Mouse (Mus musculus) liver, embryonic 14.5 days (tissue): ENCODE results near the gene Calr4. TPM values are rescaled to one million over a fixed set of nuclear protein-coding genes. Genes with fewer than 3 reads are reported as not detected.

ENCODE experiments used
- ATAC-seq: fragments of 200-750 bp; cut with Nextera tagmentation; 2 replicates; pipeline ENCODE4 v1.8.0; 2017; ENCODE audit warnings: moderate number of reproducible peaks, mild to moderate bottlenecking, moderate library complexity; ENCODE audit not compliant: insufficient read depth
- DNase-seq, 3 experiments: peaks; one replicate each; pipeline ENCODE4 v3.0.0-alpha.2; 2012 to 2013; ENCODE audit warnings: low read depth in 3 of 3, low spot score in 3 of 3
- H3K27ac ChIP-seq: fragments of 300-500 bp; sonication (generic); 2 replicates; pipeline ENCODE4 v1.5.1; 2014; ENCODE audit warnings: moderate library complexity, mild to moderate bottlenecking, control low read depth, inconsistent platforms
- H3K27me3 ChIP-seq: fragments of 300-500 bp; sonication (generic); 2 replicates; pipeline ENCODE4 v1.6.1; 2014; ENCODE audit warnings: mild to moderate bottlenecking, low read length, moderate library complexity; ENCODE audit not compliant: control insufficient read depth, insufficient read depth
- H3K36me3 ChIP-seq: fragments of 300-500 bp; sonication (generic); replicated peaks from 2 replicates; pipeline ENCODE4 v1.6.1; 2014; ENCODE audit warnings: low read depth; ENCODE audit not compliant: control insufficient read depth, insufficient read depth
- H3K4me1 ChIP-seq, 2 experiments: fragments of 200-500 bp in 1 of 2; fragments of 300-500 bp in 1 of 2; sonication (generic) in 1 of 2; replicated peaks; 2 replicates each; pipeline ENCODE4 v1.6.1; 2012 to 2014; ENCODE audit warnings: antibody characterized with exemption in 1 of 2, inconsistent platforms in 1 of 2, low read length in 1 of 2; ENCODE audit not compliant: control insufficient read depth in 2 of 2, insufficient read depth in 2 of 2
- H3K4me2 ChIP-seq: fragments of 300-500 bp; sonication (generic); 2 replicates; pipeline ENCODE4 v1.6.1; 2014; ENCODE audit warnings: low read depth, mild to moderate bottlenecking, control low read depth, moderate library complexity
- H3K4me3 ChIP-seq, 2 experiments: fragments of 200-500 bp in 1 of 2; fragments of 300-500 bp in 1 of 2; sonication (generic) in 1 of 2; 2 replicates each; pipeline ENCODE4 v1.5.1; 2012 to 2014; ENCODE audit warnings: low read depth in 2 of 2, low read length in 2 of 2, mild to moderate bottlenecking in 2 of 2, control low read depth in 1 of 2, inconsistent platforms in 1 of 2, moderate library complexity in 1 of 2; ENCODE audit not compliant: insufficient read depth in 1 of 2
- H3K9ac ChIP-seq: fragments of 300-500 bp; sonication (generic); replicated peaks from 2 replicates; pipeline ENCODE4 v1.6.1; 2014; ENCODE audit warnings: mild to moderate bottlenecking, control low read depth, moderate library complexity
- H3K9me3 ChIP-seq: fragments of 300-500 bp; sonication (generic); 2 replicates; pipeline ENCODE4 v1.6.1; 2016; ENCODE audit warnings: low read length, mixed read lengths; ENCODE audit not compliant: control insufficient read depth
- CTCF ChIP-seq: IDR thresholded peaks from 2 replicates; pipeline ENCODE4 v1.5.1; 2016; ENCODE audit warnings: antibody characterized with exemption, low read depth, control low read depth
- EP300 ChIP-seq: IDR thresholded peaks from 2 replicates; pipeline ENCODE4 v1.6.1; 2016; ENCODE audit warnings: antibody characterized with exemption, low read depth
- WGBS: fragments of 180-500 bp; shearing (Covaris S2); extraction: QIAGEN DNeasy Blood & Tissue Kit; methylation state at CpG from one replicate; pipeline ENCODE4 v1.1.7; 2014; ENCODE audit not compliant: insufficient replicate concordance; 5-methylcytosine and 5-hydroxymethylcytosine counted together
- polyA plus RNA-seq, 2 experiments: library from polyadenylated mRNA; depleted of rRNA in 1 of 2; stranded (reverse) in 1 of 2; unstranded in 1 of 2; fragments of >200 nt; fragmentation: Nextera tagmentation in 1 of 2; extraction: Ambion mirVana in 1 of 2; gene quantifications; 2 replicates each; pipeline versions ENCODE4 v1.2.1 to v1.2.3; 2012 to 2014

The Calr4 gene
- polyA plus RNA-seq, 2 experiments = 0.03 TPM; not detected in 1

DNA sequence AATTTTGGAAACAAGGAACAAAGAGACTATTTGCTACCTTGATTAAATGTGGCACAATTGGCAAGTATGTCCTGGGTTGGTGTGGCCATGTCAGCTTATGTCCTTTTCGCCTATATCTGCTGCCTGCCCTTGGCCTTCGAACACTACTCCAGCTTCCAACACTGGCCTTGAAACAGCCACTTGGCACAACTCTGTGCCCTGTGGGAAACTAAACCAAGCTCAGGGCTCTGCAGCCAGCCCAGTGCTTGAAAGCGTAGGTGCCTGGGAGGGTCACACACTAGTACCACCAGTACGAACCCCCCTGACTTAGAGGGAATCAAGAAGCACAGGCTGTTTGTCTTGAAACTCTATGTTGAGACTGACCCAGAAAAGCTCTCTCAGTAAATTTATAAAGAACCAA is 35.2 kb upstream of the Calr4 start:
- H3K9ac ChIP-seq = no peak overlapping the region
- no peak for ATAC-seq
- WGBS = 82% methylated on average over 4 of the region's 4 CpGs
- no peak overlapping the region for H3K4me3 ChIP-seq
- H3K4me1 ChIP-seq = peaks cover 0 to 8% of the 10 kb centered on the region in 2 experiments; a peak in 3 of 4 replicates
- H3K9me3 ChIP-seq = no peaks in the 10 kb centered on the region
- no peak overlapping the region for H3K27ac ChIP-seq
- TF ChIP-seq CTCF (no peak), EP300 (no peak)
- no peak for DNase-seq
- H3K27me3 ChIP-seq = no peaks in the 10 kb centered on the region
- H3K4me2 ChIP-seq = no peak overlapping the region
- H3K36me3 ChIP-seq = no peaks in the 10 kb centered on the region

GRCm38 (mm10) chr4:109201582-109202424 is 32.5 kb upstream of the Calr4 start, which contains the start of gene Osbpl9:
Osbpl9 (minus strand) TSS chr4:109202272.
- Histone ChIP-seq H3K36me3 (no peaks in the 10 kb centered on the region), H3K9ac (peak within 1 kb of the TSS; percentile 56), H3K27ac (no peak within 1 kb of the TSS), H3K4me3 (peak within 1 kb of the TSS; percentile 62 to 93), H3K9me3 (no peaks in the 10 kb centered on the region), H3K4me1 (peaks cover 2 to 8% of the 10 kb centered on the region in 2 experiments; a peak in 3 of 4 replicates), H3K27me3 (no peaks in the 10 kb centered on the region), H3K4me2 (peak within 1 kb of the TSS; percentile 94)
- peak; percentile 96 for ATAC-seq
- WGBS = under 1% methylated on average over 59 of the region's 59 CpGs
- no peak; the same call in 1 of the 2 replicates for TF ChIP-seq CTCF
- TF ChIP-seq EP300 = no peak
- DNase-seq = peak; percentile 89 to 92 (median 90)

GRCm38 (mm10) chr4:109203931-109204330 is 30.4 kb upstream of the Calr4 start:
- no peaks in the 10 kb centered on the region for H3K36me3 ChIP-seq
- H3K4me2 ChIP-seq = no peak overlapping the region
- no peak for TF ChIP-seq CTCF
- no peak for TF ChIP-seq EP300
- ATAC-seq = no peak
- H3K4me1 ChIP-seq = peaks cover 3 to 8% of the 10 kb centered on the region in 2 experiments; a peak in 3 of 4 replicates
- no peak for DNase-seq
- no peaks in the 10 kb centered on the region for H3K9me3 ChIP-seq
- 61% methylated on average over 1 of the region's 1 CpGs for WGBS
- H3K27me3 ChIP-seq = no peaks in the 10 kb centered on the region
- no peak overlapping the region for H3K27ac ChIP-seq
- H3K4me3 ChIP-seq = no peak overlapping the region
- H3K9ac ChIP-seq = no peak overlapping the region

GRCm38 (mm10) chr4:109204416-109204815 is 29.9 kb upstream of the Calr4 start:
- TF ChIP-seq EP300 (no peak), CTCF (no peak)
- no peak for ATAC-seq

DNA sequence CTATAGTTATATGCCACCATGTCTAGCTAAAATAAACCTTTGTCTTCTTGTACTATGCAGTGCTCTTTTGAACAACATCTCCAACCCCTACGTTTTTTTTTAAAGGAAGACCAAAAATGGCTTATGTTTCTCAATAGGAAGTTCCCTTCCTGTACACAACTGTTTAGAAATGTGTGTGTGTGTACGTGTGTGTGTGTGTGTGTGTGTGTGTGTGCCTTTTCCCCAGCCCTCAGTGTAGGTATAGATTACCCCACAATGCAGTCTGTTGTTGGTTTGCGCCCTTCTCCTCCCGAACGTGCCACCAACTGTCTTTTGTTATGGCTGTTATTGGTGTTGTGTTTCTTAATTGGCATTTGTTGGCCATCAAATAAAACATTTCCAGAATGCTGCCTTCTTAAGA is 26.8 kb upstream of the Calr4 start:
- Histone ChIP-seq H3K9me3 (no peaks in the 10 kb centered on the region), H3K4me3 (no peak overlapping the region), H3K27ac (no peak overlapping the region), H3K4me1 (peaks cover 0 to 3% of the 10 kb centered on the region in 2 experiments; a peak in 1 of 4 replicates), H3K4me2 (no peak overlapping the region), H3K9ac (no peak overlapping the region), H3K36me3 (no peaks in the 10 kb centered on the region), H3K27me3 (no peaks in the 10 kb centered on the region)
- no peak for DNase-seq
- no peak for ATAC-seq
- no peak for TF ChIP-seq CTCF
- no peak for TF ChIP-seq EP300
- 44% methylated on average over 5 of the region's 5 CpGs for WGBS

More at GRCm38 (mm10) chr4:109204416-109204815, 29.9 kb upstream of the Calr4 start:
- no peak overlapping the region for H3K4me2 ChIP-seq
- no peaks in the 10 kb centered on the region for H3K36me3 ChIP-seq
- no peak overlapping the region for H3K9ac ChIP-seq
- no peak overlapping the region for H3K27ac ChIP-seq
- no peak overlapping the region for H3K4me3 ChIP-seq
- WGBS = 55% methylated on average over 1 of the region's 1 CpGs
- H3K9me3 ChIP-seq = no peaks in the 10 kb centered on the region
- H3K4me1 ChIP-seq = peaks cover 3 to 8% of the 10 kb centered on the region in 2 experiments; a peak in 3 of 4 replicates
- no peaks in the 10 kb centered on the region for H3K27me3 ChIP-seq
- peak in 1 of 3 experiments; percentile 26 for DNase-seq
